31 mouse cellular contexts compared by ENCODE assay signal in the genomic region with DNA sequence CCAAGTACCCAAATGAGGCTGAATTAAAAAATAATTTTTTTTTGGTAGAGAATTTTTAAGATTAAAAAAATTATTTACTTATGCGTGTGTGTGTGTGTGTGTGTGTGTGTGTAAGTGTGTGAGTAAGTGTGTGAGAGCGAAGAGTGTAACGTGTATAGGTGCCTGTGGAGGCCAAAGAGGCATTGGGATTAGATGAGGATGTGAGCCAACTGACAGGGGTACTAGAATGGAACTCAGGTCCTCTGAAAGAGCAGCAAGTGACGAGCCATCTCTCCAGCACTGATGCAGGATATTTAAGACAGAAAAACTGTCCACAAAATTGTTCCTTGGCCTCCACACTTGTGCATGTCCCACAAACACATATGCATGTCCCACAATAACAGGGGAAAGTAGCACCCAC.
"Had no signal": no experiment of that assay in that cellular context is flagged by ENCODE, and none has a peak within 500 bp of the region (broad histone marks: within the 10 kb centered on the region; RNA-seq: fewer than 3 reads in every experiment).

No protein-coding gene starts in this region.

- H3K9ac ChIP-seq: limb, embryonic 12.5 days; limb, embryonic 13.5 days; limb, embryonic 15.5 days; liver, embryonic 12.5 days; liver, embryonic 13.5 days; liver, embryonic 14.5 days; liver, embryonic 15.5 days; liver, postnatal 0 days; lung, embryonic 14.5 days; lung, embryonic 15.5 days; midbrain, embryonic 12.5 days; midbrain, embryonic 13.5 days; midbrain, embryonic 15.5 days had no signal

- H3K9me3 ChIP-seq: limb, embryonic 10.5 days; limb, embryonic 15.5 days; midbrain, embryonic 15.5 days had no signal

- H3K27ac ChIP-seq: limb, embryonic 10.5 days; limb, embryonic 12.5 days; limb, embryonic 13.5 days; limb, embryonic 15.5 days; liver, embryonic 12.5 days; liver, embryonic 13.5 days; liver, embryonic 14.5 days; liver, embryonic 15.5 days; lung, embryonic 15.5 days; macrophage; midbrain, embryonic 10.5 days; midbrain, embryonic 12.5 days; midbrain, embryonic 13.5 days; midbrain, embryonic 15.5 days had no signal

- H3K4me2 ChIP-seq: limb, embryonic 12.5 days; limb, embryonic 13.5 days; limb, embryonic 15.5 days; liver, embryonic 11.5 days; liver, embryonic 12.5 days; liver, embryonic 13.5 days; liver, embryonic 15.5 days; lung, embryonic 14.5 days; lung, embryonic 15.5 days; midbrain, embryonic 11.5 days; midbrain, embryonic 12.5 days; midbrain, embryonic 13.5 days; midbrain, embryonic 15.5 days had no signal

- H3K36me3 ChIP-seq: limb, embryonic 10.5 days; limb, embryonic 12.5 days; limb, embryonic 13.5 days; limb, embryonic 15.5 days; liver, embryonic 12.5 days; liver, embryonic 13.5 days; liver, embryonic 15.5 days; lung, embryonic 15.5 days; midbrain, embryonic 10.5 days; midbrain, embryonic 12.5 days; midbrain, embryonic 13.5 days; midbrain, embryonic 15.5 days had no signal

- DNase-seq: left cerebral cortex, postnatal 4 days; liver; liver, embryonic 13.5 days; liver, postnatal 0 days; lung, adult 18-20 months; lung, adult 2 months; lung, embryonic 14.5 days; lung, postnatal 10 days; lung, postnatal 14 days; lung, postnatal 36 days; lung, postnatal 4 days; midbrain, embryonic 14.5 days had no signal

- ATAC-seq: liver, embryonic 12.5 days; liver, postnatal 0 days; lung, postnatal 0 days; midbrain, embryonic 13.5 days; midbrain, embryonic 15.5 days; midbrain, embryonic 16.5 days had no signal

- H3K4me3 ChIP-seq: limb, embryonic 10.5 days; limb, embryonic 12.5 days; limb, embryonic 13.5 days; limb, embryonic 15.5 days; liver, embryonic 12.5 days; liver, embryonic 13.5 days; liver, embryonic 15.5 days; lung, embryonic 15.5 days; megakaryocyte, embryonic 14.5 days; midbrain, embryonic 10.5 days; midbrain, embryonic 12.5 days; midbrain, embryonic 13.5 days; midbrain, embryonic 15.5 days; myocyte had no signal

- H3K4me1 ChIP-seq: limb, embryonic 10.5 days; limb, embryonic 12.5 days; limb, embryonic 15.5 days; liver, embryonic 12.5 days; liver, embryonic 13.5 days; liver, embryonic 15.5 days; lung, embryonic 15.5 days; midbrain, embryonic 10.5 days; midbrain, embryonic 12.5 days; midbrain, embryonic 13.5 days; midbrain, embryonic 15.5 days had no signal

- H3K27me3 ChIP-seq: limb, embryonic 12.5 days; limb, embryonic 13.5 days; limb, embryonic 15.5 days; liver, embryonic 12.5 days; liver, embryonic 13.5 days; liver, embryonic 15.5 days; lung, embryonic 15.5 days; megakaryocyte, embryonic 14.5 days; midbrain, embryonic 12.5 days; midbrain, embryonic 13.5 days; midbrain, embryonic 15.5 days had no signal
